Comparison of ENCODE assay signal across 8 mouse cellular contexts in genomic region chr4:46389013-46389611, GRCm38 (mm10). TPM values are rescaled to one million over a fixed set of nuclear protein-coding genes. Genes with fewer than 3 reads are reported as not detected.
A peak's percentile ranks its signal among the peaks of the same experiment; 100 is the strongest.
DNase-seq lines count a peak whose midpoint lies in the region; ATAC-seq lines count a peak whose summit lies in the region.

Gene Trmo (minus strand): TSS chr4:46389437.

- H3K9me3 ChIP-seq in heart, embryonic 14.5 days (ENCODE audit: control insufficient read depth, low read length), result no peaks in the 10 kb centered on the region
- no peaks in the 10 kb centered on the region for H3K9me3 ChIP-seq in liver, embryonic 13.5 days (replicated peaks)
- H3K9me3 ChIP-seq in stomach, embryonic 16.5 days (replicated peaks; ENCODE audit: control insufficient read depth, low read length), result no peaks in the 10 kb centered on the region

- no peaks in the 10 kb centered on the region for H3K27me3 ChIP-seq in heart, embryonic 14.5 days (ENCODE audit: control insufficient read depth, insufficient read depth, low read length)
- H3K27me3 ChIP-seq in liver, embryonic 13.5 days, result no peaks in the 10 kb centered on the region
- H3K27me3 ChIP-seq in stomach, embryonic 16.5 days (ENCODE audit: control insufficient read depth, insufficient read depth, low read length), result no peaks in the 10 kb centered on the region

- H3K27ac ChIP-seq in heart, embryonic 14.5 days (replicated peaks in 1 of 2; ENCODE audit: control insufficient read depth in 1 of 2, insufficient read depth in 1 of 2, low read depth in 2 of 2, low read length in 2 of 2), result peak within 1 kb of the TSS; percentile 92 to 97
- peak within 1 kb of the TSS; percentile 94 for H3K27ac ChIP-seq in liver, embryonic 13.5 days
- peak within 1 kb of the TSS; percentile 94 for H3K27ac ChIP-seq in stomach, embryonic 16.5 days (ENCODE audit: low read length)

- peak within 1 kb of the TSS; percentile 70 for H3K4me2 ChIP-seq in heart, embryonic 14.5 days (ENCODE audit: low read length)
- peak within 1 kb of the TSS; percentile 77 for H3K4me2 ChIP-seq in liver, embryonic 13.5 days
- peak within 1 kb of the TSS; percentile 58 for H3K4me2 ChIP-seq in stomach, embryonic 16.5 days (ENCODE audit: low read depth, low read length)

- WGBS in heart, embryonic 14.5 days, result under 1% methylated on average over 56 of the region's 56 CpGs
- WGBS in liver, embryonic 13.5 days (ENCODE audit: insufficient replicate concordance), result 0% methylated on average over 56 of the region's 56 CpGs
- WGBS in stomach, embryonic 16.5 days, result under 1% methylated on average over 56 of the region's 56 CpGs

- H3K4me3 ChIP-seq in heart, embryonic 14.5 days (ENCODE audit: control insufficient read depth in 1 of 2, insufficient read depth in 1 of 2, low read depth in 1 of 2, low read length in 2 of 2), result peak within 1 kb of the TSS; percentile 66 to 87
- peak within 1 kb of the TSS; percentile 62 for H3K4me3 ChIP-seq in liver, embryonic 13.5 days (replicated peaks)
- H3K4me3 ChIP-seq in stomach, embryonic 16.5 days (replicated peaks; ENCODE audit: low read length), result peak within 1 kb of the TSS; percentile 57

- peak; percentile 89 for ATAC-seq in CD4-positive, CD25-positive, alpha-beta regulatory T cell, adult 4 months
- ATAC-seq in heart, embryonic 14.5 days (ENCODE audit: insufficient number of reproducible peaks, insufficient read depth, low FRiP score, low read depth), result peak; percentile 92
- peak; percentile 86 for ATAC-seq in liver, embryonic 13.5 days (ENCODE audit: low read depth)
- peak; percentile 95 for ATAC-seq in stomach, embryonic 16.5 days (ENCODE audit: insufficient read depth, low FRiP score)

- H3K9ac ChIP-seq in heart, embryonic 14.5 days (ENCODE audit: low read length), result peak within 1 kb of the TSS; percentile 90
- peak within 1 kb of the TSS; percentile 80 for H3K9ac ChIP-seq in liver, embryonic 13.5 days
- H3K9ac ChIP-seq in stomach, embryonic 16.5 days (ENCODE audit: low read length), result peak within 1 kb of the TSS; percentile 80

- DNase-seq in c-Kit-negative CD71-positive TER-119-positive erythroid progenitor cells, embryonic 14.5 days (ENCODE audit: low read depth, low spot score), result peak; percentile 90
- DNase-seq in fibroblast of lung, adult 2 months (ENCODE audit: low read depth), result peak; percentile 93
- DNase-seq in kidney, postnatal 14 days, result peak; percentile 97
- peak; percentile 92 for DNase-seq in liver, embryonic 13.5 days
- DNase-seq in neural tube, embryonic 10.5 days (ENCODE audit: extremely low spot score, low spot score), result peak; percentile 98

- peaks cover 36% of the 10 kb centered on the region for H3K36me3 ChIP-seq in heart, embryonic 14.5 days (ENCODE audit: control insufficient read depth, insufficient read depth, low read length)
- H3K36me3 ChIP-seq in liver, embryonic 13.5 days, result peaks cover 70% of the 10 kb centered on the region
- H3K36me3 ChIP-seq in stomach, embryonic 16.5 days (ENCODE audit: control insufficient read depth, insufficient read depth, low read length), result no peaks in the 10 kb centered on the region

- 0 out of 4 replicates have a peak, but pooled peaks cover 0 to 3% of the 10 kb centered on the region in 2 experiments for H3K4me1 ChIP-seq in heart, embryonic 14.5 days (ENCODE audit: control insufficient read depth in 2 of 2, insufficient read depth in 2 of 2, low read length in 2 of 2)
- peaks cover 59% of the 10 kb centered on the region for H3K4me1 ChIP-seq in liver, embryonic 13.5 days (replicated peaks)
- no peaks in the 10 kb centered on the region for H3K4me1 ChIP-seq in stomach, embryonic 16.5 days (ENCODE audit: control insufficient read depth, insufficient read depth, low read length)

RNA-seq across cellular contexts. Expression of gene Trmo, which starts in this region (rescaled TPM):
- 10 to 100 TPM; 20.9 TPM for polyA plus RNA-seq in CD4-positive, CD25-positive, alpha-beta regulatory T cell, adult 4 months (2017; shearing (Covaris generic))
- 8.0 and 9.1 TPM in 2 replicates for polyA plus RNA-seq in heart, embryonic 14.5 days (2014; fragmentation: Nextera tagmentation; extraction: Ambion mirVana)
- polyA plus RNA-seq in liver, embryonic 13.5 days (2015; fragmentation: Nextera tagmentation; extraction: Ambion mirVana), result 8.7 and 9.7 TPM in 2 replicates
- polyA plus RNA-seq in stomach, embryonic 16.5 days (2015; fragmentation: Nextera tagmentation; extraction: Ambion mirVana), result 9.9 and 11.0 TPM in 2 replicates

Comparison
In these comparisons a context has a peak if more than half of its experiments do, and no peak if none do; other contexts are left out.
1. Peak in every context shown above with its lines: DNase-seq, ATAC-seq, H3K4me3 ChIP-seq and H3K27ac ChIP-seq.